Mouse (Mus musculus) liver, embryonic 13.5 days (tissue): ENCODE results near the gene Narfl. TPM values are rescaled to one million over a fixed set of nuclear protein-coding genes. Genes with fewer than 3 reads are reported as not detected.
"Not testable (repeated sequence)": the region's sequence is repeated elsewhere in the genome, so short reads cannot be mapped to it uniquely, and the experiment has no call there.

Source experiments
- ATAC-seq: fragments of 200-750 bp; cut with Nextera tagmentation; 2 replicates; pipeline ENCODE4 v1.8.0; 2017; ENCODE audit warnings: low read depth, mild to moderate bottlenecking, moderate number of reproducible peaks, moderate library complexity
- DNase-seq: peaks from one replicate; pipeline ENCODE4 v3.0.0; 2022
- H3K27ac ChIP-seq: fragments of 300-500 bp; sonication (generic); 2 replicates; pipeline ENCODE4 v1.5.1; 2015; ENCODE audit warnings: moderate library complexity, mild to moderate bottlenecking, inconsistent platforms
- H3K27me3 ChIP-seq: fragments of 300-500 bp; sonication (generic); 2 replicates; pipeline ENCODE4 v1.6.1; 2015; ENCODE audit warnings: mild to moderate bottlenecking, inconsistent platforms
- H3K36me3 ChIP-seq: fragments of 300-500 bp; sonication (generic); 2 replicates; pipeline ENCODE4 v1.6.1; 2015; ENCODE audit warnings: mild to moderate bottlenecking, inconsistent platforms
- H3K4me1 ChIP-seq: fragments of 300-500 bp; sonication (generic); replicated peaks from 2 replicates; pipeline ENCODE4 v1.6.1; 2015; ENCODE audit warnings: inconsistent platforms
- H3K4me2 ChIP-seq: fragments of 300-500 bp; sonication (generic); 2 replicates; pipeline ENCODE4 v1.6.1; 2015; ENCODE audit warnings: inconsistent platforms, mild to moderate bottlenecking, moderate library complexity
- H3K4me3 ChIP-seq: fragments of 300-500 bp; sonication (generic); replicated peaks from 2 replicates; pipeline ENCODE4 v1.5.1; 2015; ENCODE audit warnings: mild to moderate bottlenecking, inconsistent platforms
- H3K9ac ChIP-seq: fragments of 300-500 bp; sonication (generic); 2 replicates; pipeline ENCODE4 v1.6.1; 2015; ENCODE audit warnings: mild to moderate bottlenecking, inconsistent platforms
- H3K9me3 ChIP-seq: fragments of 300-500 bp; sonication (generic); replicated peaks from 2 replicates; pipeline ENCODE4 v1.6.1; 2016; ENCODE audit warnings: inconsistent platforms
- WGBS: fragments of 180-500 bp; shearing (Covaris S2); methylation state at CpG from one replicate; pipeline ENCODE4 v1.1.7; 2015; ENCODE audit not compliant: insufficient replicate concordance; 5-methylcytosine and 5-hydroxymethylcytosine counted together
- polyA plus RNA-seq: library from polyadenylated mRNA; unstranded; fragments of >200 nt; fragmentation: Nextera tagmentation; extraction: Ambion mirVana; gene quantifications from 2 replicates; pipeline ENCODE4 v1.2.1, GENCODE M21; 2015

Gene Narfl
- polyA plus RNA-seq, 1 experiment from 2014 or later = 16.4 TPM

DNA sequence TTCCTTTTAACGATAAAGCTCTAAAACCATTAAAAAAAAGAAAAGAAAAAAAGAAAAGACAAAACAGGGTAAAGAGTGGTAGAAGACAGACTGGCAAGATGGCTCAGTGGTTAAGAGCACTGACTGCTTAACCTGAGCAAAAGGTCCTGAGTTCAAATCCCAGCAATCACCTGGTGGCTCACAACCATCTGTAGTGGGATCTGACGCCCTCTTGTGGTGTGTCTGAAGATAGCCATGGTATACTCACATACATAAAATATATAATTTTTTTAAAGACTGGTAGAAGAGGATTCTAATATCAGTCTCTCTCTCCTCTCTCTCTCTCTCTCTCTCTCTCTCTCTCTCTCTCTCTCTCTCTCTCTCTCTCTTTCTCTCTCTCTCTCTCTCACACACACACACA lies 33.9 kb downstream of the Narfl start:
- DNase-seq, ATAC-seq, H3K4me2 ChIP-seq, H3K27ac ChIP-seq, H3K9ac ChIP-seq, H3K9me3 ChIP-seq, H3K36me3 ChIP-seq, H3K4me3 ChIP-seq: not testable (repeated sequence)
- 42% methylated on average over 2 of the region's 2 CpGs for WGBS
- H3K27me3 ChIP-seq = peaks cover 82% of the 10 kb centered on the region
- peaks cover 13% of the 10 kb centered on the region for H3K4me1 ChIP-seq

DNA sequence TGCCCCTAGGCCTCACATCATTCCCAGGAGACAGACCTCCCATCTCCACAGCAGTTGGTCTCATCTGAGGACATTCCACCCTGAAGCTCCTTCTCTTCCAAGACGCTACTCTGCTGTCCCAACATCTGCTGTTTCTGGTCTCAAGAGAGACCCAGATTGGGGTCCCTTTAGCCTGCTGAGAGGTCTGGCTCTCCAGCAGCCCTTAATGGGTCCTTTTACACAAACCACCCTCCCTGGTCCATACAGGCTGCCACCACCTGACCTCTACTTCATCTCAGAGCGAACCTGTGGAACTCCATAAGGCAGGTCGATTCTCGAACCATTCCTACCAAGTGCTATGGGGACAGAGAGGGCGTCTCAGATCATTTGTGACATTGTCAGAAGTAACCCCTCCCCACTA lies 34.5 kb downstream of the Narfl start:
- ATAC-seq (no peak), DNase-seq (no peak)
- Histone ChIP-seq H3K27me3 (peaks cover 82% of the 10 kb centered on the region), H3K9ac (no peak overlapping the region), H3K4me3 (no peak overlapping the region), H3K36me3 (no peaks in the 10 kb centered on the region), H3K4me2 (peak overlapping the region; percentile 73; the same call in 1 of the 2 replicates), H3K27ac (no peak overlapping the region), H3K9me3 (no peaks in the 10 kb centered on the region), H3K4me1 (peaks cover 13% of the 10 kb centered on the region)
- 39% methylated on average over 5 of the region's 5 CpGs for WGBS

DNA sequence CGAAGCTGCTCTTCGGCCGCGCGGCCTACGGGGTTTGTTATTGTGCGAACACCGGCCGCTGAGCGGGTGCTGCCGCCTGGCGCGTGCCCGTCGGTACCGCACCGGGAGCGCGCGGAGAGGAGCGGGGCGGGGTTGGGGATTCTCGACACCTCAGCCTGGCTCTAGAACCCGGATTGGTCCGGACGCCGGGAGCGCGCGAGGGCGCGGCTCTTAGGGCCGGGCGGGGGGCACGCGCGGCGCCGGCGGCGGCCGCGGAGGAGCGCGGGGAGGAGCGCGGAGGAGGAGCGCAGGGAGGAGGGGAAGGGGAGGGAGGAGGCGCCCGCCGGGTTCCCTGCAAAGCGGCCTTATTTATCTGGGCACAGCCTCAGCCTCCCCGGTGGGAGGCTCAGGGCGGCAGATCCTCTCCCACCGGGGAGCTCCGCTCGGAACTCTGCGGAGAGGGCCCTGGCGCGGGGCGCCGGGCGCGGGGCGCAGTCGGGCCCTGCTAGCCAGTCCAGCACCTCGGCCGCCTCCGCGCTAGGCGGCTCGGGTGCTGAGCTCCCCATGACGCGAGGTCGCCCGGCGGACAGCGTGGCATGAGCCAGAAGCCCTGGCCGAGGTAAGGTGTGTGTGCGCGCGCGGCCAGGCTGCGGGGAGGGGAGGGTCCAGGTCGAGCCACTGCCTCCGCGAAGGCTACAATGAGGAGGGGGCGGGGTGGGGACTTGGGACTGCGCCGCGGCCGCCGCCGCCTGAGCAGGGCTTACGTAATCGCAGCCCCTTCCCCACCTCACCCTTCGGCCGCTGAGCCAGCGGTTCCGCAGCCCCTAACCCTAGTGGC lies 35.4 kb downstream of the Narfl start, which contains the start of gene Fbxl16:
Fbxl16 (plus strand) TSS at position 297 of the 817 bp plus-strand sequence.
- Histone ChIP-seq H3K27me3 (peaks cover 82% of the 10 kb centered on the region), H3K4me2 (peak within 1 kb of the TSS; percentile 73), H3K4me3 (peak within 1 kb of the TSS; percentile 55), H3K36me3 (no peaks in the 10 kb centered on the region), H3K9ac (peak within 1 kb of the TSS; percentile 36), H3K4me1 (peaks cover 13% of the 10 kb centered on the region), H3K27ac (no peak within 1 kb of the TSS), H3K9me3 (no peaks in the 10 kb centered on the region)
- DNase-seq = no peak
- peak; percentile 53; the same call in 1 of the 2 replicates for ATAC-seq
- under 1% methylated on average over 96 of the region's 100 CpGs for WGBS

DNA sequence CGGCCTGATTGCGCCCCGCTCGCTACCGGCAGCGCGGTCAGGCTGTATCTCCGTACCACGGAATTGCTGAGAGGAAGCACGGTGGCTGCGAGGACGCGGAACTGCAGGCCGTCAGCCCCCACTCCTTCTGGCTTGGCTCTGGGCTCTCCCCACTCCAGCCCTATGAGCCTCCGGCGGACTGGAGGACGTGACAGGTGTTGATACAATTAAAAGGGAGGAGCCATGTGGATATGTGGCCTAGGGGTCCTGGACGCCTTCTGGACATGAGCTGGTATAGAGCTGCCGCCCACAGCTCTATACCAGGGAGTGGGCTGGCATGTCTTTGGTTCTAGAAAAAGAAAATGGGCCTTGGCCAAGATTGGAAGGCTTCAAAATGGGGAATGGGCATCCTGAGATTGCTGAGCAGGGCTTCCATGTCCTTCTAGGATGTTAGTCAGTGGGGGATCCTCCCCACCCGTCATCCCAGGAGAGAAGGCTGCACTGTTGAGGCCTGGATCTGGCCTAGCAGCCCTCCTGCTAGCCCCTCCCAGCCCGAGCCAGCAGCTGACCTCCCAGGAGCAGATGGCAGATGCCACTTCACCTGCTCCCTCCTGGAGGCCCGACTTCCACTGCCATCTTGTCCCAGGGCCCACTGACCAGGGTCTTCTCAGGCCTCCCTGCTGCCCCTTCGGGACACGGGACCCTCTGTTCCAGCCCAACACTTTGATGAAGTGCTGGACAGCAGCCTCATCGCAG lies 36.2 kb downstream of the Narfl start:
- peak overlapping the region; percentile 73 for H3K4me2 ChIP-seq
- no peak for ATAC-seq
- peak overlapping the region; percentile 55 for H3K4me3 ChIP-seq
- no peaks in the 10 kb centered on the region for H3K36me3 ChIP-seq
- no peak for DNase-seq
- H3K9me3 ChIP-seq = no peaks in the 10 kb centered on the region
- H3K27me3 ChIP-seq = peaks cover 83% of the 10 kb centered on the region
- H3K9ac ChIP-seq = peak overlapping the region; percentile 15; the same call in 1 of the 2 replicates
- 13% methylated on average over 25 of the region's 25 CpGs for WGBS
- no peak overlapping the region for H3K27ac ChIP-seq
- peaks cover 13% of the 10 kb centered on the region for H3K4me1 ChIP-seq

DNA sequence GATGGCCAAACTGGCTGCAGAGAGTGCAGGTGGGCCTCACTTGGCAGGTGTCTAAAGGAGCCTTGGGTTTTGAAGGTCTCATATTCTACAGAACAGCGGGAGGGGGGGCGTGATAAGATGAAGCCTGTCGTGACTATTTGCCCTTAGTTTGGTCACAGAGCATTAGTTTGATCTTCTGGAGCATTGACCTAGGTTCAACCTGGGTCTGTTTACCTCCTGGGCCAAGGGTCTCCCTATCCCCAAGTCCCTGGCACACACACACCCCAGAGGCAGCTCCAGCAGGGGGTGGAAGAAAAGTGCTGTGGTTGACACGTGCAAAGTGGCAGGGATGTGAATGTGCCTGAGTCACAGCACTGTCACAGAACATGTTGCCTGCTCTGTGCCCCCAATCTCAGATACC lies 37.3 kb downstream of the Narfl start:
- 52% methylated on average over 4 of the region's 4 CpGs for WGBS
- Histone ChIP-seq H3K4me2 (no peak overlapping the region), H3K9ac (no peak overlapping the region), H3K4me1 (peaks cover 13% of the 10 kb centered on the region), H3K27me3 (peaks cover 92% of the 10 kb centered on the region), H3K27ac (no peak overlapping the region), H3K9me3 (no peaks in the 10 kb centered on the region), H3K36me3 (no peaks in the 10 kb centered on the region), H3K4me3 (no peak overlapping the region)
- DNase-seq (no peak), ATAC-seq (no peak)

DNA sequence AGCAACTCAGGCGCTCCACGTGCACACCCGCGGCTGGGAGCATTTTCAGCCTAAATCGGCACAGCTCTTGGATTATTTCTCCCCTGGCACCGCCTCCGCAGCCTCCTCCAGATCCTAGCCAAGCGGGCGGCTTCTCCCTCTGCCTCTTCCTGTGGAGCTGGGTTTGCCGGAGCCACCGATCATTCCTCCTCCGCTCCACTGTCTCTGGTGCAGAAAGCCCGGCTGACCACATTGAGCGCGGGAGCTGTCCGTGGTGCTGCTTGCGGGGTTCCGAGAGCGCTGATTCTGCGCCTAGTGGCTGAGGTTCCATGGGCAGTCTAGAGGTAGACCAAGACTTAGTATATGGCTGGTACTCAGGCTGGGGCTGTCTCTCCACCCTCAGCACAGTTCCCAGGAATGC lies 39.9 kb downstream of the Narfl start:
- Histone ChIP-seq H3K27me3 (peaks cover 98% of the 10 kb centered on the region), H3K4me2 (no peak overlapping the region)

DNA sequence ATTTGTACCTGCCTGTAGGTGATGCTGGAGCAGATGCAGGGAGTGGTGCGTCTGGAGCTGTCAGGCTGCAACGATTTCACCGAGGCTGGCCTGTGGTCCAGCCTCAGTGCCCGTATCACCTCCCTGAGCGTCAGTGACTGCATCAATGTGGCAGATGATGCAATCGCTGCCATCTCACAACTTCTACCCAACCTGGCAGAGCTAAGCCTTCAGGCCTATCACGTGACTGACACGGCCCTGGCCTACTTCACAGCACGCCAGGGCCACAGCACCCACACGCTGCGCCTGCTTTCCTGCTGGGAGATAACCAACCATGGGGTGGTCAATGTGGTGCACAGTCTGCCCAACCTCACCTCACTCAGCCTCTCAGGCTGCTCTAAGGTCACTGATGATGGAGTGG lies 44.1 kb downstream of the Narfl start:
- Histone ChIP-seq H3K4me3 (no peak overlapping the region), H3K4me1 (peaks cover 11% of the 10 kb centered on the region), H3K4me2 (no peak overlapping the region), H3K27ac (no peak overlapping the region), H3K36me3 (no peaks in the 10 kb centered on the region), H3K27me3 (peaks cover 96% of the 10 kb centered on the region), H3K9me3 (no peaks in the 10 kb centered on the region), H3K9ac (no peak overlapping the region)
- DNase-seq (no peak), ATAC-seq (no peak)
- 70% methylated on average over 11 of the region's 11 CpGs for WGBS

More for the DNA sequence above, 39.9 kb downstream of the Narfl start:
- ATAC-seq (peak; percentile 35; the same call in 1 of the 2 replicates), DNase-seq (peak; percentile 63)
- WGBS = 3% methylated on average over 20 of the region's 20 CpGs
- H3K4me1 ChIP-seq = peaks cover 13% of the 10 kb centered on the region
- no peaks in the 10 kb centered on the region for H3K9me3 ChIP-seq
- no peak overlapping the region for H3K9ac ChIP-seq
- H3K27ac ChIP-seq = no peak overlapping the region
- H3K36me3 ChIP-seq = no peaks in the 10 kb centered on the region
- H3K4me3 ChIP-seq = no peak overlapping the region

DNA sequence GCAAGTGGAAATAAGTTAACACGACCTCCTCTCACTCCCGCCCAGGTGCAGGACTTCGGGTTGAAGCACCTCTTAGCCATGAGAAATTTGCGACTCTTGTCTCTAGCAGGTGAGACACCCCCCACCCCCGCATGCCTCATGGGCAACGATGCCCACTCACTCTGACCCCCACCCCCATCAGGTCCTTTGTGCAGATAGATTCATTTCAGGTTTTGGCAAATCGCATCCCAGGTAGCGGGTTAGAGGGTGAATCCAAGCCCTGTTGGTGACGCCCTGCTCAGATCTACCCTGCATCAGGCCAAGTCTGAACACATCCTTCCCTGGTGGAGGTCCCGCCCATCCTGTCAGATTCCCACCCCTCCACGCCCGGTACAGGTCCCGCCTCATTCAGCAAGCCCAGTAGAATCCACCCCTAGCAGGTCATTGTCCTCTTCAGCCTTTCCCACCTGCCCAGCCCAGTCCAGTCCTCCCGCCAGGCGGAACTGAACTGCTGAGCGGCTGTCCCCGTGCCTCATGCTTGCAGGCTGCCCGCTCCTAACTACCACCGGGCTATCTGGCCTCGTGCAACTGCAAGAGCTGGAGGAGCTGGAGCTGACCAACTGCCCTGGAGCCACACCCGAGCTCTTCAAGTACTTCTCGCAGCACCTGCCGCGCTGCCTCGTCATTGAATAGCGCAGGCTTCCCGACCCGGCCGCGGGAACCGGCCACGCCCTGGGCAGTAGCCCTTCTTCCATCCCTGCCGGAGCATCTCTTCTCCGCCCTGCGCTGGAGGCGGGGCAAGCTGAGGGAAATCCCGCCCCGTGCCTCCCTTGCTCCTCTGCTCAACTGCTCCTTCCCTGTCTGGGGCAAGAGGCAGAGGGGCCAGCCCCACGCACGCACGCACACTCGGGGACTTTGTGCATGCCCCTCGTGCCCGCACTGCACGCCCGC lies 45.5 kb downstream of the Narfl start:
- Histone ChIP-seq H3K4me1 (peaks cover 19% of the 10 kb centered on the region), H3K4me2 (peak overlapping the region; percentile 38), H3K27me3 (peaks cover 84% of the 10 kb centered on the region), H3K36me3 (no peaks in the 10 kb centered on the region), H3K4me3 (peak overlapping the region; percentile 28), H3K9ac (peak overlapping the region; percentile 22; the same call in 1 of the 2 replicates), H3K9me3 (no peaks in the 10 kb centered on the region), H3K27ac (no peak overlapping the region)
- 7% methylated on average over 46 of the region's 46 CpGs for WGBS
- DNase-seq (no peak), ATAC-seq (peak; percentile 66)

DNA sequence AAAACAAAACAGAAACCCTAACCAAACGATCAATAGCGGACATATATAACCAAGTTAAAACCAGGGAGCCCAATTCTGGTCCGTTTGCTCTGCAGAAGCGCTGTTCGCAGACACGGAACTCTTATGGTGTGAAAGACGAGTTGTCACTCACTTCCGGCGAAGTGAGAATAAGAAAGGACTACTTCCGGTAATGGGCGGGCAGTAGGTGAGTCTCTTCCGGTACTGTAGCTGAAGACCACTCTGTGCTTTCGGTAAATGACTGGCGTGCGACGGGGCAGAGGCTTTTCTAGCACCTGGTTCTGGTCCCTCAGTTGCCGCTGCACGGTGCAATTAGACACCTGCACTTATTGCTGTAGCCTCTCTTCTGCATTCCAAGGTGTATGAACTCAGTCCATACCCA lies 49.9 kb downstream of the Narfl start, which contains the start of gene Wdr24:
Wdr24 (plus strand) TSS at position 176 of the 400 bp plus-strand sequence.
- peak within 1 kb of the TSS; percentile 83 for H3K9ac ChIP-seq
- peak within 1 kb of the TSS; percentile 79 for H3K4me3 ChIP-seq
- peak within 1 kb of the TSS; percentile 81 for H3K27ac ChIP-seq
- ATAC-seq (peak; percentile 62), DNase-seq (peak; percentile 71)
- H3K4me1 ChIP-seq = peaks cover 48% of the 10 kb centered on the region
- no peaks in the 10 kb centered on the region for H3K9me3 ChIP-seq
- peaks cover 31% of the 10 kb centered on the region for H3K36me3 ChIP-seq
- WGBS = under 1% methylated on average over 18 of the region's 18 CpGs
- H3K27me3 ChIP-seq = peaks cover 41% of the 10 kb centered on the region
- peak within 1 kb of the TSS; percentile 93 for H3K4me2 ChIP-seq

DNA sequence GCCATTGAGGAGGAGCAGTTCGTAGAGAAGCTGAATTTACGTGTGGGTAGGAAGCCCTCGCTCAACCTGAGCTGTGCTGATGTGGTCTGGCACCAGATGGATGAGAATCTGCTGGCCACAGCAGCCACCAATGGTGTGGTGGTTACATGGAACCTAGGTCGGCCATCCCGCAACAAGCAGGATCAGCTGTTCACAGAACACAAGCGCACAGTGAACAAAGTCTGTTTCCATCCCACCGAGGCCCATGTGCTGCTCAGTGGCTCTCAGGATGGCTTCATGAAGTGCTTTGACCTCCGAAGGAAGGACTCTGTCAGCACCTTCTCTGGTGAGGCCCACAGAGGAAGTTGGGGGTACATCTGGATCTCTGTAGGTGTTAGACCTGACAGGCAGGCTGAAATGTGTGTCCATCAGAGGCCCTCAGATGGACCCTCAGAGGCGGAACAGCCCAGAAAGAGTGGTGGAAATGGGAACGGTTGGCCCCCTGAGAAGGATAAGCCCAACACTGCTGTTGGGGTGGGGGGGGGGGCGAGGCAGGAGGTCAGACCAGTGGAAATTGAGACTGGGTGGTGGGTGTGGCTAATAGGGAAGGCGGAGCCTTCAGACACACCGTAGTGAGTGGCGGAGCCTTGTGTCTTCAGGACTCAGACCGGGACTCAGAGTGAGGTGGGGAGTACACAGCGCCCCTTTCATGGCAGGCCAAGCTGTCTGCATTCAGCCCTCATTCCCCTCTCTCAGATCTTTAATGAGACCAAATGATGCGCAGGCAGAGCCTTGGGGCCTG lies 51.0 kb downstream of the Narfl start:
- 53% methylated on average over 17 of the region's 17 CpGs for WGBS
- Histone ChIP-seq H3K4me2 (peak overlapping the region; percentile 93), H3K4me3 (peak overlapping the region; percentile 79), H3K27ac (peak overlapping the region; percentile 81), H3K4me1 (peaks cover 50% of the 10 kb centered on the region), H3K36me3 (peaks cover 32% of the 10 kb centered on the region), H3K9ac (peak overlapping the region; percentile 83), H3K9me3 (no peaks in the 10 kb centered on the region), H3K27me3 (peaks cover 30% of the 10 kb centered on the region)
- no peak for ATAC-seq
- no peak for DNase-seq
